Mouse (Mus musculus) liver, embryonic 16.5 days (tissue): ENCODE data around the gene AU040320. TPM values are rescaled to one million over a fixed set of nuclear protein-coding genes. Genes with fewer than 3 reads are reported as not detected.
A peak's percentile ranks its signal among the peaks of the same experiment; 100 is the strongest.

ENCODE experiments used
- ATAC-seq: fragments of 200-750 bp; cut with Nextera tagmentation; 2 replicates; pipeline ENCODE4 v1.8.0; 2017; ENCODE audit warnings: low read depth, mild to moderate bottlenecking, moderate number of reproducible peaks, moderate library complexity
- H3K27ac ChIP-seq: fragments of 300-500 bp; sonication (generic); 2 replicates; pipeline ENCODE4 v1.5.1; 2014; ENCODE audit warnings: mild to moderate bottlenecking, low read length
- H3K27me3 ChIP-seq: fragments of 300-500 bp; sonication (generic); 2 replicates; pipeline ENCODE4 v1.6.1; 2014; ENCODE audit warnings: low read depth, low read length, mixed read lengths; ENCODE audit not compliant: control insufficient read depth, insufficient read depth
- H3K36me3 ChIP-seq: fragments of 300-500 bp; sonication (generic); 2 replicates; pipeline ENCODE4 v1.6.1; 2014; ENCODE audit warnings: mild to moderate bottlenecking; ENCODE audit not compliant: control insufficient read depth, insufficient read depth
- H3K4me1 ChIP-seq: fragments of 300-500 bp; sonication (generic); 2 replicates; pipeline ENCODE4 v1.6.1; 2014; ENCODE audit warnings: low read depth, low read length, mixed read lengths; ENCODE audit not compliant: control insufficient read depth
- H3K4me2 ChIP-seq: fragments of 300-500 bp; sonication (generic); 2 replicates; pipeline ENCODE4 v1.6.1; 2014; ENCODE audit warnings: low read depth, low read length, mixed read lengths
- H3K4me3 ChIP-seq: fragments of 300-500 bp; sonication (generic); 2 replicates; pipeline ENCODE4 v1.5.1; 2014; ENCODE audit warnings: low read depth, mild to moderate bottlenecking, low read length
- H3K9ac ChIP-seq: fragments of 300-500 bp; sonication (generic); 2 replicates; pipeline ENCODE4 v1.6.1; 2014; ENCODE audit warnings: low read depth, low read length
- H3K9me3 ChIP-seq: fragments of 300-500 bp; sonication (generic); replicated peaks from 2 replicates; pipeline ENCODE4 v1.6.1; 2016; ENCODE audit warnings: low read length; ENCODE audit not compliant: control insufficient read depth
- WGBS: fragments of 180-500 bp; shearing (Covaris S2); extraction: QIAGEN DNeasy Blood & Tissue Kit; methylation state at CpG from one replicate; pipeline ENCODE4 v1.1.7; 2014; ENCODE audit not compliant: insufficient replicate concordance; 5-methylcytosine and 5-hydroxymethylcytosine counted together
- polyA plus RNA-seq: library from polyadenylated mRNA; unstranded; fragments of >200 nt; fragmentation: Nextera tagmentation; extraction: Ambion mirVana; gene quantifications from 2 replicates; pipeline ENCODE4 v1.2.1, GENCODE M21; 2015

The AU040320 gene
- polyA plus RNA-seq, result 6.9 and 8.5 TPM in 2 replicates

DNA sequence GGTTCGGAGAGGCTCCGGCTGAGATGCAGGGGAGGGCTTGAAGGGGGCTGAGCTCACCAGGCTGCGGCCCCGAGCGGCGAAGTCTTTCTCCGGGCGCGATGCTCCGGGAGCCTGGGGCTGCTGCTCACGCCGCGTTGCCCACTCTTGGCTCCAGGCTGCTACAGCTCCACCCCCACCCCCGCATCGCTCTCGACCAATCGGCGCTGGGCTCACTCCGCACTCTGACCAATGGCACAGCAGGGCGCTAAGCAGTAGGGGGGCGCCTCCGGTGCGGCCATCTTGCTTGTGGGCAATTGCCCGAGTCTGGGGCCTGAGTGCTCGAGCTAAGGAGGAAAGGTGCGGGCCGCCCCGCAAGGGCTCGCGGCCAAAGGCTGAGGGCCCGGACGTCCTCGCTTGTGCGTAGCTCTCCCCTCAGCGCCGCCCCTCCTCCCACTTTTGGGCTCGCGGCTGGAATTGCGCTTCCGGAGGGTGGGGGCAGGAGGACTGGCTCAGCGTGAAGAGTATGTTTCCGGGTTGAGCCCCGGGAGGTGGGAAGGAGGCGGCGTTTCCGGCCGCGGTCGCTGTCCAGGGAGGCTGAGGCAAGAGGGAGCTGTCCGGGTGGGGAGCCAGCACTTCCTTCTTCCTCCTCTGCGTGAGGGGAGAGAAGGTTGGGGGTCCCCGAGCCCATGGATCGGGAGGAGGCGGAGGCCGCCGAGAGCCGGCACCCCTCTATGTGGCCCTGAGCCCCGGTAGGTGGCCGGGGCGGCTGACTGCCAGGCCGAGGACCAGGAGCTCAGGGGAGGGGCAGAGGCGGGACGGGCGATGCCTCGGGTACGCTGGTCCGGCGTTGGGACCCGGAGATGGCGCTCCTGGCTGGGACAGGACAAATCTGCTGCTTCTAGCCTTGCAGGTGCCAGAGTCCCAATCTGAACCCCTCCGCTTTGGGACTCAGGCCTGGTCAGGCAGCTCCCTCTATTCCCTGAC, at the start of gene AU040320, which contains the start of gene Ncdn:
AU040320 (plus strand) TSS at position 277 of the 963 bp plus-strand sequence.
Ncdn (minus strand) TSS at position 171 of the 963 bp plus-strand sequence.
- peak within 1 kb of the TSS; percentile 92 for H3K4me3 ChIP-seq
- H3K9me3 ChIP-seq, result no peaks in the 10 kb centered on the region
- peak; percentile 99 for ATAC-seq
- H3K27ac ChIP-seq, result peak within 1 kb of the TSS; percentile 88
- H3K4me1 ChIP-seq, result peaks cover 15% of the 10 kb centered on the region
- H3K9ac ChIP-seq, result peak within 1 kb of the TSS; percentile 95
- under 1% methylated on average over 68 of the region's 71 CpGs for WGBS
- H3K4me2 ChIP-seq, result peak within 1 kb of the TSS; percentile 88
- H3K27me3 ChIP-seq, result no peaks in the 10 kb centered on the region
- no peaks in the 10 kb centered on the region; the same call in 1 of the 2 replicates for H3K36me3 ChIP-seq

DNA sequence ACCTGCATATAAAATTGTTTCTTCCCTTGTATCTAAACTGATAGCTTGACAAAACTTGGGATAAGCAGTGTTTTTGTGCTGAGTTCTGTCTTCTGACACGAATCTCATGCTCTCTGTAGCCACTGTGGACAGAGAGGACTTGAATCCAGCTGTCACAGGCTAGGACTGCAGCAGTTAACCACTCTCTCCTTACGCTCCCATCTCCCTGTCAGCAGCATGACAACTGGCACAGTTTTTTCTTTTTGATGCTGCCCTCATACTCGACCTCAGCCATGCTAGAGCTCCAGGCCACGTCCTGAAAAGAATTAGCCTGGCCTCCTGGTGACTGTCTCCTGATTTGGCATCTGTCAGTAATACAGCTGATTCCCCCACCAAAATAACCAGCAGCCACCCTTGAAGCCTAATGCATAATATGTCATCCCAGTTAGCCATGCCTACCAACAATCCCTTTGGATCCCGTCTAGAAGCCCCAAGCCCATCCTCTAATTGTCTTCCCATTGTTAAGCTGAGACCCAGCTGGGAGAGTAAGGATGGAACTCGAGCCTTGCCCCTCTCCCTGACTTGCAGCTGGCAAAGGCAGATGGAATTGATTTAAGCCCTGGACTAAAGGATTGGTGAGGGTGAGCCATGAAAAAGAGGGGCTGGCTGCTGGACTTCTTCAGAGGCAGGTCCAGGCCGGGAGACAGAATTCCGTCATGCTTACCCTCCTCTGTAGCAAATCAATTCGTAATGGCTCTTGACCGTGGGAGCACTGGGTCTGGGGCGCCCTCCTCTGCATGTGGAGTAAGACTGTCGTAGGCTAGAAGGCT, 46.5 kb upstream of the AU040320 start:
- H3K4me1 ChIP-seq, result no peaks in the 10 kb centered on the region
- H3K27ac ChIP-seq, result no peak overlapping the region
- no peak overlapping the region for H3K4me3 ChIP-seq
- H3K4me2 ChIP-seq, result no peak overlapping the region
- no peaks in the 10 kb centered on the region for H3K9me3 ChIP-seq
- H3K27me3 ChIP-seq, result no peaks in the 10 kb centered on the region
- whole genome bisulfite sequencing, result 81% methylated on average over 12 of the region's 12 CpGs
- H3K9ac ChIP-seq, result no peak overlapping the region
- ATAC-seq, result no peak
- H3K36me3 ChIP-seq, result peaks cover 34% of the 10 kb centered on the region

DNA sequence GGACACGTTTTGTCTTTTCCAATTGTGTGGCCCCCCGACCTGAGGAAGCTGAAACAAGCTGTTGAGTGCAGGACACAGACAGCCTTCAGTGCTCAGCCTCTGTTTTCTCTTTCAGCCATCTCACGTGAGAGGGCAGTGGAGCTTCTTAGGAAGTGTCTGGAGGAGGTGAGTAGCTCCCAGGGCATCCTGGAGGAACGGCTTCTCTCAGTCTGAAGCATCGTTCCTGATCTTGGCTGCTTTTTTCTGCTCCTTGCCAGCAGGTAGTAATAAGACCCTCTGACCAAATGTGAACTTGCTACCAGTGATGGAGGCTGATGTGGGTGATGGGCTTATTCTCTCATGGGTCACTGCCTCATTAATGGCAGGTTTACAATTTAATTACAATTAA, 45.9 kb upstream of the AU040320 start:
- Histone ChIP-seq H3K27me3 (no peaks in the 10 kb centered on the region), H3K9me3 (no peaks in the 10 kb centered on the region), H3K4me3 (no peak overlapping the region), H3K4me2 (no peak overlapping the region), H3K36me3 (peaks cover 34% of the 10 kb centered on the region), H3K4me1 (no peaks in the 10 kb centered on the region), H3K27ac (no peak overlapping the region), H3K9ac (no peak overlapping the region)
- no peak for ATAC-seq
- 75% methylated on average over 5 of the region's 5 CpGs for WGBS

DNA sequence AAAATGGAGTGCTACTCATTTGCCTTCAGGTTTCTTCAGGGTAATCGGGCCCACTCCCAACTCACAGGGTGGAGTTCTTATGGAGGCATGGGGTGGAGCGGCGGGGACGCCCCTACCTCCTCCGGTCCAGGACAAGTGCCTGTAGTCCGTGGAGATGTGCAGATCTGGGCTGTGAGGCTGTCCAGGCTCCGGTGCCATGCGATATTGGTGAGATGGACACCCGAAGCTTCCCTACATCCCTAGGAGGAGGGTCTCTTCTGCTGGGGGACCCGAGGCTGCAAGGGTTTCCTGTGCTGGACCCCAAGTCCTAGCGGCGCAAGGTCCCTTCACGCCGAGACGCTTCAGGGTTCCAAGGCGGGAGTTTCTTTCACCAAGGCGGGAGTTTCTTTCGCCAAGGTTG, 21.2 kb upstream of the AU040320 start:
- no peak for ATAC-seq
- Histone ChIP-seq H3K9me3 (no peaks in the 10 kb centered on the region), H3K4me2 (no peak overlapping the region), H3K27me3 (peaks cover 68% of the 10 kb centered on the region), H3K9ac (no peak overlapping the region), H3K4me3 (no peak overlapping the region), H3K36me3 (no peaks in the 10 kb centered on the region), H3K27ac (no peak overlapping the region), H3K4me1 (no peaks in the 10 kb centered on the region; the same call in 1 of the 2 replicates)
- 3% methylated on average over 18 of the region's 18 CpGs for WGBS

DNA sequence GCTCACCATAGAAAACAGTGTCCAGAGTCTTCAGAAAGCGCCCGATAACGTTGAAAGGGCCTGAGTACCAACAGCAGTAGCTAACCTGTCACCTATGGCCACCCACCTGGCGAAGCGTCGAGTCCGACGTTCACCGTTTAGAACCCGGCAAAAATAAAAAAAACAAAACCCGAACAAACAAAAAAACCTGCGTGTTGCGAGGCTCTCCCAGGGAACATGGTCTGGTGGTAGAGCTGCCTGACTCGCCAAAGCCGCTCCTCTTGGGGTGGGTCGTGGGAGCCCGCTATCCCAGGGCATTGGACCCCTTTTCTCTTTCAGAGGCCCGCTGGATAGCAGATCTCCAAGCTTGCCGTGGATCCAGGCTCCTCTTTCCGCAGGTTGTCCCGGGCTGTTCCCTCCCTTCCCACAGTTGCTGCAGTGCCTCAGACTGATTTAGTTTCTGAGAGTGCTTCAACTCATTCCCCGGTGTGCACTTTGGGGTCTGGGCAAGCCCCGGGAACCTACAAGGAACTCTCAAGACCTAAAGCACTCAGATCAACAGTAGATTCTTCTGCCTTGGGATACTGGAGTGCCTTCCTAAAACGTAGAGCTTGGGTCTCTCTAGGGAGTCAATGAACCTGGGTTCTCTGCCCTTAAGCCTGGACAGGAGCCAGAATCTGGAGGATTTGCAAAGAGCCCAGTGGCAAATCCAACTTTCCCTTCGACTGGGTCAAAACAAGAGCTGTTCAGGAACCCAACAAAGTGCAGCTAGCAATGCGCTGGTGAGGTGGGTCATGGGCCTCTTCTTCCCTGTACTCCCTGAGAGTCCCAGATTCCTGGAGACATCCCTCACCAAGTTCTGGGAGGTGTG, 20.6 kb upstream of the AU040320 start:
- Histone ChIP-seq H3K4me2 (no peak overlapping the region), H3K4me1 (no peaks in the 10 kb centered on the region; the same call in 1 of the 2 replicates), H3K27me3 (peaks cover 75% of the 10 kb centered on the region), H3K9me3 (no peaks in the 10 kb centered on the region), H3K36me3 (no peaks in the 10 kb centered on the region), H3K4me3 (no peak overlapping the region), H3K27ac (no peak overlapping the region), H3K9ac (no peak overlapping the region)
- no peak for ATAC-seq
- WGBS, result 4% methylated on average over 26 of the region's 26 CpGs

DNA sequence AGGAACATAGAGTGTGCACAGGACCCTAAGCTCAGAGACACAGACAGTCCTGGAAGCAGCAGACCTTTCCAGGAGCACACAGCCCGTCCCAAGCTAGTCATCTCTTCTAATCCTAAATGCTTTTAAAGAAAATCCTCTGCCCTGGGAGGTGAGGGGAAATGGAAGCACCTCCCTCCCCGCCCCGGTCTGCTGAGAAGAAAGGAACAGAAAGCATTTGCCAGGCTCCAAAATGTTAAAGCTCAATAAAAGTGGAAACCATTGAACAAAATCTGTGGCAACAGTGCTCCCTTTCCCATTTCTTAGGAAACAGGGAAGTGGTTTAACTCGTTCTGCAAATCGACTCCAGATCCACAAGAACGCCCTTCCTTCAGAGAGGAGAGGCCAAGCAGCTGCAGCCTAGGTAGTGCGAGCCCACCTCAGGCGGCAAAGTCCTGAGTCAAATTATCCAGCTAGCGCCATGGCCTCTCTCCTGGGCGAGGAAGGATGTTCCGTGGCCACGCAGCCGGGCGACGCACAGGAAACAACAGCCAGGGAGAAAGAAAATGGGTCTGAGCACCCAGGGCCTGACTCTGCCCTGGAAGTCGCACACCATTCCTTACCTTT, 19.2 kb upstream of the AU040320 start:
- 2% methylated on average over 16 of the region's 16 CpGs for whole genome bisulfite sequencing
- H3K27me3 ChIP-seq, result peaks cover 82% of the 10 kb centered on the region

DNA sequence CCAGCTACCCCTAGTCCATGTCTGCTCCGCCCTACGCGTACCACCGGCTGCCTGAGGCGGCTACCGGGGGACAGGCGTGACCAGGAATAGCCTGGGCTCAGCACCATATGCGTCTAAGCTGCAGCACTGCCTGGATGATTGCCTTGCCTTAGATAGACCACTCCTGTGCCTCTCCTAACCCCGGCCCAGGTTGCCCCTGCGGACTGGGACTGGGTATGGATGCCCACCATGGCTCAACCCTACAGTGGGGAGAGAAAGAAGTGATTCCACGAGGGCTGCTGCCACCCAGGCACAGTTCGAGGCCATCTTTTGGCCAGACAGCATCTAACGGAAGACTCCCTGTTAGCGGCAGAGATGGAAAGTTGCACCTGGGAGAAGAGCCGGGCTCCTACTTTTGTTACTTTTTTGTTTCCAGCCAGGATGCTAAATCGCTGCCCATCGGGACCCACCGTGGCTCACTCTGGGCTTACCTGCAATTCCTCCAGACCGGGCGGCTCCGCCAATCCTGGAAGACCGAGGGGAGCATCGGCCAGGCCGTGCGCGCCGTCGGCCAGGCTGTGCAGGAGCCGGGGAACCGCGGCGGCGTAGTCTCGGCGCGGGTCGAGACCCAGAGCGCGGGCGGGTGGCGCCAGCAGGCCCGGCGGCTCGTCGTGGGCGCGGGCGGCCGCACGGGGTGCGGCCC, 18.5 kb upstream of the AU040320 start:
- H3K27me3 ChIP-seq, result peaks cover 87% of the 10 kb centered on the region
- ATAC-seq, result no peak
- H3K36me3 ChIP-seq, result no peaks in the 10 kb centered on the region
- WGBS, result 4% methylated on average over 46 of the region's 51 CpGs
- H3K4me3 ChIP-seq, result peak overlapping the region; percentile 34
- no peaks in the 10 kb centered on the region for H3K9me3 ChIP-seq
- H3K4me1 ChIP-seq, result no peaks in the 10 kb centered on the region; the same call in 1 of the 2 replicates
- no peak overlapping the region for H3K27ac ChIP-seq
- H3K4me2 ChIP-seq, result peak overlapping the region; percentile 31
- H3K9ac ChIP-seq, result no peak overlapping the region

More for the DNA sequence above, 19.2 kb upstream of the AU040320 start:
- Histone ChIP-seq H3K36me3 (no peaks in the 10 kb centered on the region), H3K4me1 (no peaks in the 10 kb centered on the region; the same call in 1 of the 2 replicates), H3K27ac (no peak overlapping the region), H3K9me3 (no peaks in the 10 kb centered on the region), H3K9ac (no peak overlapping the region), H3K4me3 (no peak overlapping the region), H3K4me2 (no peak overlapping the region)
- ATAC-seq, result no peak
